Mouse (Mus musculus) gastrocnemius, postnatal 25 days (tissue): ENCODE results near the gene Ebna1bp2. TPM values are rescaled to one million over a fixed set of nuclear protein-coding genes. Genes with fewer than 3 reads are reported as not detected.

Experiments used
- DNase-seq: peaks from one replicate; pipeline ENCODE4 v3.0.0; 2022
- long read RNA-seq, 2 experiments: library from polyadenylated mRNA; stranded (forward); transcript quantifications; one replicate each; pipeline ENCODE4 v2.0.0; 2021
- total RNA-seq, 2 experiments: library from RNA; stranded (reverse); gene quantifications; 1 replicate in 1 of 2; 2 replicates in 1 of 2; pipeline ENCODE4 v1.2.3; 2021

Gene Ebna1bp2
- 10 to 100 TPM; 25.1 to 26.9 TPM for total RNA-seq
- long read RNA-seq, experiment 1, transcript Ebna1bp2-201 (9 exons, 2,960 nt): major isoform, 27 of 34 reads
- long read RNA-seq, experiment 1, partial matches to known transcripts: 3 of 34 reads
- long read RNA-seq, experiment 1, other reads (novel, unspliced or antisense): 4 of 34 reads
- long read RNA-seq, experiment 2, transcript Ebna1bp2-201 (9 exons, 2,960 nt): major isoform, 24 of 28 reads
- long read RNA-seq, experiment 2, partial matches to known transcripts: 4 of 28 reads
- long read RNA-seq, experiment 2, other reads (novel, unspliced or antisense): 0 of 28 reads

GRCm38 (mm10) chr4:118620279-118620966 lies at the start of gene Ebna1bp2, which contains the start of gene Cfap57:
Gene Ebna1bp2, plus strand, starts transcription at chr4:118620799.
Gene Cfap57, minus strand, starts transcription at chr4:118620777.
- peak; percentile 84 for DNase-seq

- no peak for DNase-seq
Measured at GRCm38 (mm10) chr4:118571441-118571840, 49.2 kb upstream of the Ebna1bp2 start.

GRCm38 (mm10) chr4:118576097-118576496 lies 44.5 kb upstream of the Ebna1bp2 start:
- DNase-seq: peak; percentile 23

- no peak for DNase-seq
Measured at GRCm38 (mm10) chr4:118579313-118579712, 41.3 kb upstream of the Ebna1bp2 start.

- no peak for DNase-seq
Measured at GRCm38 (mm10) chr4:118581508-118581907, 39.1 kb upstream of the Ebna1bp2 start.

- no peak for DNase-seq
Measured at GRCm38 (mm10) chr4:118582629-118583028, 38.0 kb upstream of the Ebna1bp2 start.

- DNase-seq: no peak
Measured at GRCm38 (mm10) chr4:118589053-118589732, 31.4 kb upstream of the Ebna1bp2 start.

GRCm38 (mm10) chr4:118589733-118590130 lies 30.9 kb upstream of the Ebna1bp2 start:
- no peak for DNase-seq

- no peak for DNase-seq
Measured at GRCm38 (mm10) chr4:118604065-118604464, 16.5 kb upstream of the Ebna1bp2 start.

GRCm38 (mm10) chr4:118609836-118610235 lies 10.8 kb upstream of the Ebna1bp2 start:
- no peak for DNase-seq

GRCm38 (mm10) chr4:118612619-118613018 lies 8.0 kb upstream of the Ebna1bp2 start:
- DNase-seq: no peak

- DNase-seq: no peak
Measured at GRCm38 (mm10) chr4:118615412-118615811, 5.2 kb upstream of the Ebna1bp2 start.

GRCm38 (mm10) chr4:118620967-118621320 lies 345 bp downstream of the Ebna1bp2 start:
- DNase-seq: no peak

- DNase-seq: no peak
Measured at GRCm38 (mm10) chr4:118621781-118622180, 1.2 kb downstream of the Ebna1bp2 start.

- no peak for DNase-seq
Measured at GRCm38 (mm10) chr4:118630261-118630660, 9.7 kb downstream of the Ebna1bp2 start.

- peak; percentile 25 for DNase-seq
Measured at GRCm38 (mm10) chr4:118642346-118643190, 22.0 kb downstream of the Ebna1bp2 start.

GRCm38 (mm10) chr4:118645234-118645633 lies 24.6 kb downstream of the Ebna1bp2 start:
- DNase-seq: no peak

GRCm38 (mm10) chr4:118658652-118659051 lies 38.1 kb downstream of the Ebna1bp2 start, which contains the start of gene Olfr62:
Gene Olfr62, plus strand, starts transcription at chr4:118658952.
- DNase-seq: no peak
